Mouse (Mus musculus) small intestine, adult 2 months (tissue): ENCODE data around the gene 1700086D15Rik. TPM values are rescaled to one million over a fixed set of nuclear protein-coding genes. Genes with fewer than 3 reads are reported as not detected.
A peak's percentile ranks its signal among the peaks of the same experiment; 100 is the strongest.

Experiments used
- H3K27ac ChIP-seq: fragments of 200-500 bp; 2 replicates; pipeline ENCODE4 v1.5.1; 2012; ENCODE audit warnings: low read depth, low read length, control low read depth, inconsistent platforms; ENCODE audit not compliant: insufficient read depth
- H3K27me3 ChIP-seq: fragments of 200-500 bp; 2 replicates; pipeline ENCODE4 v1.6.1; 2012; ENCODE audit warnings: mild to moderate bottlenecking, moderate library complexity, low read length, inconsistent platforms; ENCODE audit not compliant: control insufficient read depth, insufficient read depth
- H3K36me3 ChIP-seq: fragments of 200-500 bp; 2 replicates; pipeline ENCODE4 v1.6.1; 2012; ENCODE audit warnings: mild to moderate bottlenecking, low read length, control low read depth, inconsistent platforms; ENCODE audit not compliant: control insufficient read depth, insufficient read depth
- H3K4me1 ChIP-seq: fragments of 200-500 bp; 2 replicates; pipeline ENCODE4 v1.6.1; 2012; ENCODE audit warnings: low read length, inconsistent platforms, mixed read lengths; ENCODE audit not compliant: control insufficient read depth, insufficient read depth, insufficient read length
- H3K4me3 ChIP-seq: fragments of 200-500 bp; 2 replicates; pipeline ENCODE4 v1.5.1; 2012; ENCODE audit warnings: low read depth, mild to moderate bottlenecking, control low read depth, inconsistent platforms, low read length, moderate library complexity
- CTCF ChIP-seq: fragments of 200-500 bp; IDR thresholded peaks from 2 replicates; pipeline ENCODE4 v1.5.1; 2012; ENCODE audit warnings: low read depth, mild to moderate bottlenecking, control low read depth, inconsistent platforms, low read length, moderate library complexity, mixed read lengths; ENCODE audit not compliant: insufficient replicate concordance, insufficient read length; ENCODE audit errors: extremely low read depth
- POLR2A ChIP-seq: fragments of 200-500 bp; IDR thresholded peaks from 2 replicates; pipeline ENCODE4 v1.6.1; 2012; ENCODE audit warnings: low read depth, mild to moderate bottlenecking, control low read depth, inconsistent platforms, low read length, moderate library complexity
- WGBS: fragments of 180-500 bp; shearing (Covaris S2); methylation state at CpG from one replicate; pipeline ENCODE4 v1.1.7; 2018; 5-methylcytosine and 5-hydroxymethylcytosine counted together
- polyA plus RNA-seq: library from polyadenylated mRNA; depleted of rRNA; stranded (reverse); fragments of >200 nt; gene quantifications from 2 replicates; pipeline ENCODE4 v1.2.3, GENCODE M21; 2012

Gene 1700086D15Rik
- polyA plus RNA-seq, 1 experiment: not detected

GRCm38 (mm10) chr11:65197280-65197679 lies 37.6 kb upstream of the 1700086D15Rik start:
- Histone ChIP-seq H3K4me1 (no peaks in the 10 kb centered on the region), H3K27me3 (no peaks in the 10 kb centered on the region), H3K36me3 (no peaks in the 10 kb centered on the region), H3K4me3 (no peak overlapping the region), H3K27ac (no peak overlapping the region)
- TF ChIP-seq POLR2A (no peak), CTCF (peak; percentile 54; the same call in 1 of the 2 replicates)
- WGBS: 4% methylated on average over 3 of the region's 3 CpGs

- Histone ChIP-seq H3K27ac (no peak overlapping the region), H3K4me3 (no peak overlapping the region), H3K36me3 (no peaks in the 10 kb centered on the region), H3K27me3 (no peaks in the 10 kb centered on the region), H3K4me1 (no peaks in the 10 kb centered on the region)
- TF ChIP-seq CTCF (no peak), POLR2A (no peak)
- 75% methylated on average over 12 of the region's 12 CpGs for WGBS
Observed at GRCm38 (mm10) chr11:65186974-65187373, 27.3 kb upstream of the 1700086D15Rik start.

- no peaks in the 10 kb centered on the region for H3K27me3 ChIP-seq
- TF ChIP-seq CTCF (no peak), POLR2A (no peak)
- no peak overlapping the region for H3K4me3 ChIP-seq
- WGBS: 89% methylated on average over 1 of the region's 1 CpGs
- H3K4me1 ChIP-seq: no peaks in the 10 kb centered on the region
- no peaks in the 10 kb centered on the region for H3K36me3 ChIP-seq
- H3K27ac ChIP-seq: no peak overlapping the region
Observed at GRCm38 (mm10) chr11:65185114-65185513, 25.4 kb upstream of the 1700086D15Rik start.

GRCm38 (mm10) chr11:65170121-65170750 lies 10.5 kb upstream of the 1700086D15Rik start:
- TF ChIP-seq POLR2A (no peak), CTCF (no peak)
- Histone ChIP-seq H3K27ac (no peak overlapping the region), H3K36me3 (no peaks in the 10 kb centered on the region), H3K4me3 (no peak overlapping the region), H3K4me1 (no peaks in the 10 kb centered on the region), H3K27me3 (no peaks in the 10 kb centered on the region)
- 70% methylated on average over 4 of the region's 4 CpGs for WGBS

- no peak for TF ChIP-seq CTCF
- TF ChIP-seq POLR2A: no peak
- 3% methylated on average over 26 of the region's 27 CpGs for WGBS
- no peak within 1 kb of the TSS for H3K27ac ChIP-seq
- no peaks in the 10 kb centered on the region for H3K4me1 ChIP-seq
- no peaks in the 10 kb centered on the region for H3K27me3 ChIP-seq
- H3K36me3 ChIP-seq: no peaks in the 10 kb centered on the region
- H3K4me3 ChIP-seq: peak within 1 kb of the TSS; percentile 68
Observed at GRCm38 (mm10) chr11:65162767-65163120, 3.1 kb upstream of the 1700086D15Rik start, which contains the start of gene Arhgap44. Gene Arhgap44, minus strand, starts transcription at chr11:65162961.

GRCm38 (mm10) chr11:65161881-65162766 lies 2.4 kb upstream of the 1700086D15Rik start:
- no peak overlapping the region for H3K27ac ChIP-seq
- TF ChIP-seq CTCF (no peak), POLR2A (no peak)
- no peaks in the 10 kb centered on the region for H3K27me3 ChIP-seq
- no peaks in the 10 kb centered on the region for H3K36me3 ChIP-seq
- H3K4me3 ChIP-seq: peak overlapping the region; percentile 68
- H3K4me1 ChIP-seq: no peaks in the 10 kb centered on the region
- 4% methylated on average over 49 of the region's 49 CpGs for WGBS

GRCm38 (mm10) chr11:65160991-65161880 lies 1.5 kb upstream of the 1700086D15Rik start:
- TF ChIP-seq CTCF (no peak), POLR2A (no peak)
- Histone ChIP-seq H3K4me3 (no peak overlapping the region), H3K4me1 (no peaks in the 10 kb centered on the region), H3K27ac (no peak overlapping the region), H3K36me3 (no peaks in the 10 kb centered on the region), H3K27me3 (no peaks in the 10 kb centered on the region)
- WGBS: 48% methylated on average over 7 of the region's 7 CpGs
